Mouse (Mus musculus) neural tube, embryonic 12.5 days (tissue): Measurements from ENCODE around the gene Pdp2. TPM values are rescaled to one million over a fixed set of nuclear protein-coding genes. Genes with fewer than 3 reads are reported as not detected.

Source experiments
- ATAC-seq: fragments of 200-750 bp; cut with Nextera tagmentation; 2 replicates; pipeline ENCODE4 v1.8.0; 2017; ENCODE audit warnings: low read depth, mild to moderate bottlenecking, moderate TSS enrichment, moderate library complexity; ENCODE audit not compliant: low FRiP score
- H3K27ac ChIP-seq: fragments of 300-500 bp; sonication (generic); 2 replicates; pipeline ENCODE4 v1.5.1; 2016
- H3K27me3 ChIP-seq: fragments of 300-500 bp; sonication (generic); replicated peaks from 2 replicates; pipeline ENCODE4 v1.6.1; 2016; ENCODE audit warnings: mild to moderate bottlenecking
- H3K36me3 ChIP-seq: fragments of 300-500 bp; sonication (generic); 2 replicates; pipeline ENCODE4 v1.6.1; 2016; ENCODE audit warnings: mild to moderate bottlenecking
- H3K4me1 ChIP-seq: fragments of 300-500 bp; sonication (generic); 2 replicates; pipeline ENCODE4 v1.6.1; 2016
- H3K4me2 ChIP-seq: fragments of 300-500 bp; sonication (generic); replicated peaks from 2 replicates; pipeline ENCODE4 v1.6.1; 2016; ENCODE audit warnings: mild to moderate bottlenecking
- H3K4me3 ChIP-seq: fragments of 300-500 bp; sonication (generic); 2 replicates; pipeline ENCODE4 v1.5.1; 2016
- H3K9ac ChIP-seq: fragments of 300-500 bp; sonication (generic); 2 replicates; pipeline ENCODE4 v1.6.1; 2016; ENCODE audit warnings: mild to moderate bottlenecking
- H3K9me3 ChIP-seq: fragments of 300-500 bp; sonication (generic); 2 replicates; pipeline ENCODE4 v1.6.1; 2016; ENCODE audit warnings: mild to moderate bottlenecking
- WGBS: fragments of 180-500 bp; shearing (Covaris S2); methylation state at CpG from one replicate; pipeline ENCODE4 v1.1.7; 2016; 5-methylcytosine and 5-hydroxymethylcytosine counted together
- polyA plus RNA-seq: library from polyadenylated mRNA; unstranded; fragments of >200 nt; fragmentation: Nextera tagmentation; extraction: Ambion mirVana; gene quantifications from 2 replicates; pipeline ENCODE4 v1.2.1, GENCODE M21; 2016

Pdp2 gene
- polyA plus RNA-seq, 1 experiment from 2014 or later: 17.5 TPM

DNA sequence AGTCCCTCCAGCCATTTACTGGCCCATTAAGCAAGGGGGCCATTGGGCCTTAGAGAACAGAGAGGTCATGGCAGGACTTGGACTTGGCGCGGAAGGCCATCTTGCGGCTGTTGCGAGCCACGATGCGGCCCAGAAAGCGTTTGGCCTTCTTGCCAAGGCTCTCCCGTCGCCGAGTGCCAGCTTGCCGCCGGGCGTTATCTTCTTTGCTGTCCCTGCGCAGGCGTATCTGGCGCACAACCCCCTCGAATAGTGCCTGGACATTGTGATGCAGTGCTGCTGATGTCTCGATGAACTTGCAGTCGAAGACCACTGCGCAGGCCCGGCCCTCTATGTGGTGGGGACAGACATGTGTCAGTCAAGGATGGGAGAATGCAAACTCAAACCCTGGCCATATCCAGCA lies 37.2 kb downstream of the Pdp2 start:
- H3K9me3 ChIP-seq: no peaks in the 10 kb centered on the region
- ATAC-seq: no peak
- no peak overlapping the region for H3K4me3 ChIP-seq
- H3K4me1 ChIP-seq: peaks cover 5% of the 10 kb centered on the region; the same call in 1 of the 2 replicates
- no peak overlapping the region for H3K27ac ChIP-seq
- 96% methylated on average over 21 of the region's 21 CpGs for WGBS
- H3K27me3 ChIP-seq: peaks cover 23% of the 10 kb centered on the region
- no peak overlapping the region for H3K9ac ChIP-seq
- no peaks in the 10 kb centered on the region for H3K36me3 ChIP-seq
- H3K4me2 ChIP-seq: no peak overlapping the region

DNA sequence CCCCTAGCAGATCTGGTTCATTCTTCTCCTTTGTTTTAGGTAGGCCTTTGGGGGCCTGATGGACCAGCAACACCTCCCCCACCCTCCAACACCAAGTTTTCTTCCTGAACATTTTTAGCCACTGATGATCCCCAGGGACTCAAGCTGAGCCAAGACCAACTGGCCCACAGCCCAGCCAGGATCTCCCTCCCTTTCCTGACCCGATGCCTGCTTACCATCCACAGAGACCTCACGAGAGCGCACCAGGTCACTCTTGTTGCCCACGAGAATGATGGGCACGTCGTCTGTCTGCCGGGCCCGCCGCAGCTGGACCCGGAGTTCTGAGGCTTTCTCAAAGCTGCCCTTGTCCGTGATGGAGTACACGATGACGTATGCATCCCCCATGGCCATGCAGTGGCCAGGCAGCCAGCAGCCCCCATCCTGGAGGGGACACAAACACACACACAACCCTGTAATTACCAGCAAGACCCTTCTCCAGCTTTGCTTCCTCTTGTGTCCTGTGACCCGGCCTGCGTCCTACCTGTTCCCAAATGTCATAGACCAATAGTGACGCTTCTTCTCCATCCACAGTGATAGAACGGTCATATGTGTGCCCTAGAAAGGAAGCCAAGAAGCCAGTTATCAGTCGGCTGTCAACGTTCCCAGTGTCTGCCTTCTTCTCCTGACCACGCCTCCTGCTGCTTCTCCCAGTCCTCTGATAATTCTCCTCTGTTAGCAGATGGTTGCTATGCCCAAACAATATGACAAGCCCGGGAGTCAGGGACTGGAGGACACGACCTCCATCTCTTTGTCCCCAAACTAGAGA lies 38.3 kb downstream of the Pdp2 start:
- no peak overlapping the region for H3K4me2 ChIP-seq
- peaks cover 23% of the 10 kb centered on the region for H3K27me3 ChIP-seq
- WGBS: 77% methylated on average over 22 of the region's 22 CpGs

GRCm38 (mm10) chr8:104630111-104630479 lies 38.8 kb downstream of the Pdp2 start:
- no peaks in the 10 kb centered on the region for H3K36me3 ChIP-seq
- no peaks in the 10 kb centered on the region for H3K9me3 ChIP-seq
- peaks cover 5% of the 10 kb centered on the region; the same call in 1 of the 2 replicates for H3K4me1 ChIP-seq
- no peak for ATAC-seq
- no peak overlapping the region for H3K9ac ChIP-seq
- WGBS: 38% methylated on average over 8 of the region's 8 CpGs
- H3K4me3 ChIP-seq: 0 out of 2 replicates have a peak overlapping the region, but pooled peaks have one; percentile 34
- peaks cover 23% of the 10 kb centered on the region for H3K27me3 ChIP-seq
- H3K27ac ChIP-seq: no peak overlapping the region
- H3K4me2 ChIP-seq: peak overlapping the region; percentile 75

More for the DNA sequence above, 38.3 kb downstream of the Pdp2 start:
- peaks cover 5% of the 10 kb centered on the region; the same call in 1 of the 2 replicates for H3K4me1 ChIP-seq
- no peak overlapping the region for H3K9ac ChIP-seq
- no peaks in the 10 kb centered on the region for H3K36me3 ChIP-seq
- ATAC-seq: no peak
- H3K4me3 ChIP-seq: no peak overlapping the region
- H3K27ac ChIP-seq: no peak overlapping the region
- H3K9me3 ChIP-seq: no peaks in the 10 kb centered on the region

DNA sequence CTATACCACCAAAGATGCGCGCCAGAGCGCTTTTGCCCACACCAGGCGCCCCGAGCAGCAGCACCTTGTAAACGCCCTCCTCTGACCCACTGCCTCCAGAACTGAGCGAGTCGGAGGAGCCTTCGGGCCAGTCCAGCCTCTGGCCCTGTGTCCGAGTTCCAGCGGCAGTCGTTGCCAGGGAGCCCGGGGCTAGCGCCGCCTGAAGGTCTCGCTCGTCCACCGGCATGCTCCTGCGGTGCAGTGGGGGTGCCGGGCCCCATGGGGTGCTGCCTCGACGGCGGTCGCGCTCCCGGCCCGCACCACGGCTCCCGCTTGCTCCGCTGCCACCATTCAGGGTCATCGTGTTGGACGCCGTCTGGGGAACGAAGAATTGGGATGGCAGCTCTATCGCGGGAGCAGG lies 39.3 kb downstream of the Pdp2 start:
- H3K36me3 ChIP-seq: 0 out of 2 replicates have a peak, but pooled peaks cover 2% of the 10 kb centered on the region
- H3K4me2 ChIP-seq: peak overlapping the region; percentile 75
- H3K4me3 ChIP-seq: peak overlapping the region; percentile 34
- under 1% methylated on average over 36 of the region's 36 CpGs for whole genome bisulfite sequencing
- ATAC-seq: peak; percentile 35; the same call in 1 of the 2 replicates
- H3K27ac ChIP-seq: no peak overlapping the region
- peaks cover 23% of the 10 kb centered on the region for H3K27me3 ChIP-seq
- H3K4me1 ChIP-seq: peaks cover 5% of the 10 kb centered on the region; the same call in 1 of the 2 replicates
- H3K9ac ChIP-seq: peak overlapping the region; percentile 29; the same call in 1 of the 2 replicates
- no peaks in the 10 kb centered on the region for H3K9me3 ChIP-seq

DNA sequence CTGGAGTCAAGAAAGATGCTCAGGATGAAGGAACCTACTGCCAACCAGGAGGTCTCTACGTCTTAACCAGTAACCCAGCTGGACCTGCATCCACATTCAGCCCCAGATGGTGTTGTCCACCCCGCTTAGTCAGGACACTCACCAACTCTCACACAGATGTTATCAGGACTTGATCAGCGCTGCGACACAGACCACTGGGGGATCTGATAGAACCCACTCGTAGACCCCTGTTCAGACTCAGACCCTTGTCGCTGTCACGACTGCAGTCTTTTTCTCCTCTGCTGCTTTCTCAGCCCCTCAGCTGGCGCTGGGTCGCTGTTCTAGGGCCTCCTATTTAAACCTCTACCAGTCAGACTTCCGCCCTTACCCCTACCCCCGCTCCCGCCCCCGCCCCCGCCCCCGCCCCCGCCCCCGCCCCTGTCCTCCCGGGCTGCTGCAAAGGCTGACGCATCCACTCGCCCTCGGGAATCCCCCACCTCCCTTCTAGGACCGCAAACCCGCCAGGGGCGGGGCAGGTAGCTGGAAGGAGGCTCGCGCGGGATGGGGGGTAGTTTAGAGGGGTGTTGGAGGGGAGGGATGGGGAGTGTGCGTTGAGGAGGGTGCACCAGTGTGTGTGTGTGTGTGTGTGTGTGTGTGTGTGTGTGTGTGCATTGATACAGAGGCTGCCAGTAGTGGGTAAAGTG lies 39.9 kb downstream of the Pdp2 start, which contains the start of gene Rrad:
Gene Rrad (minus strand): TSS at position 347 of the 683 bp plus-strand sequence.
- Histone ChIP-seq H3K36me3 (peaks cover 6% of the 10 kb centered on the region; the same call in 1 of the 2 replicates), H3K9me3 (no peaks in the 10 kb centered on the region), H3K4me2 (peak within 1 kb of the TSS; percentile 75), H3K4me3 (peak within 1 kb of the TSS; percentile 34), H3K9ac (peak within 1 kb of the TSS; percentile 29), H3K4me1 (peaks cover 5% of the 10 kb centered on the region; the same call in 1 of the 2 replicates), H3K27ac (no peak within 1 kb of the TSS), H3K27me3 (peaks cover 23% of the 10 kb centered on the region)
- 1% methylated on average over 28 of the region's 28 CpGs for WGBS
- peak; percentile 54 for ATAC-seq

- no peak for ATAC-seq
- H3K27ac ChIP-seq: no peak overlapping the region
- H3K4me1 ChIP-seq: peaks cover 5% of the 10 kb centered on the region; the same call in 1 of the 2 replicates
- no peaks in the 10 kb centered on the region for H3K9me3 ChIP-seq
- no peak overlapping the region for H3K4me3 ChIP-seq
- WGBS: 22% methylated on average over 5 of the region's 5 CpGs
- peaks cover 6% of the 10 kb centered on the region; the same call in 1 of the 2 replicates for H3K36me3 ChIP-seq
- H3K9ac ChIP-seq: no peak overlapping the region
- peak overlapping the region; percentile 75; the same call in 1 of the 2 replicates for H3K4me2 ChIP-seq
- peaks cover 23% of the 10 kb centered on the region for H3K27me3 ChIP-seq
Observed at GRCm38 (mm10) chr8:104631975-104632374, 40.7 kb downstream of the Pdp2 start.

- peaks cover 23% of the 10 kb centered on the region for H3K27me3 ChIP-seq
- H3K9me3 ChIP-seq: no peaks in the 10 kb centered on the region
- peaks cover 5% of the 10 kb centered on the region; the same call in 1 of the 2 replicates for H3K4me1 ChIP-seq
- H3K4me2 ChIP-seq: no peak overlapping the region
- ATAC-seq: no peak
- no peak overlapping the region for H3K27ac ChIP-seq
- H3K36me3 ChIP-seq: peaks cover 6% of the 10 kb centered on the region; the same call in 1 of the 2 replicates
- no peak overlapping the region for H3K9ac ChIP-seq
- H3K4me3 ChIP-seq: no peak overlapping the region
- 59% methylated on average over 6 of the region's 6 CpGs for WGBS
Observed at GRCm38 (mm10) chr8:104632486-104632885, 41.2 kb downstream of the Pdp2 start.

- Histone ChIP-seq H3K4me3 (no peak overlapping the region), H3K27ac (no peak overlapping the region), H3K4me1 (peaks cover 5% of the 10 kb centered on the region; the same call in 1 of the 2 replicates), H3K9me3 (no peaks in the 10 kb centered on the region), H3K36me3 (peaks cover 8% of the 10 kb centered on the region; the same call in 1 of the 2 replicates), H3K27me3 (peaks cover 23% of the 10 kb centered on the region), H3K9ac (no peak overlapping the region), H3K4me2 (no peak overlapping the region)
- no peak for ATAC-seq
- 71% methylated on average over 9 of the region's 9 CpGs for WGBS
Observed at GRCm38 (mm10) chr8:104633156-104633744, 42.0 kb downstream of the Pdp2 start.

DNA sequence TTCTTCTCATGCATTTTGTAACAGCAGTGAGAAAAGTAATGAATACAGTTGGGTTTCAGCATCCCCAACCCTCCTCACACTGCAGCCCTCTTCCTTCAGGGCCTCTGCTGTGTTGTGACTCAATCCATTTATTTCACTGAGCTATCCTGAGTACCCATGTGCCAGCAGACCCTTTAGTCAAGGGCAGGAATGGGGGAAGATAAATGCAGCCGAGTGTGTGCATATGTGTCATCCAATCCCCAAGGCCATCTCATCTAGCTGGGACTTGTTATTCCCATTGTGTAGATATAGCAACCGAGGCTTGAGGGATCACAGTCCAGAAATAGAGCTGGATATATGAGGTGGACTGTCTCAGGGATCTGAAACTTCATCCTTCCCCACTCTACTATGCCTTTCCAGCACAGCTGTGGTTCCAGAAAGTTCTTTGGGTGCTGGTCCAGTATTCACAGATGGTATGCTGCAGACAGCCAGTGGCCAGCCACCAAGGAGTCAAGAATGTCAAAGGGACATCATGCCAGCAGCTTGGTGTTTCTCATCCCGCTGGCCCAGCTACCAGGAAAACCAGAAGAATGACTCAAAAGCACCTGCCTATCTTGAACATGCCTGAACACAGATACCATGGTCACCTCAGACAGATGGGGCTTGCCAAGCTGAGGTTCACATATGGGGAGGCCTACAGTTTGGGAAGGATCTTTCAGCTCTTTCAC lies 43.9 kb downstream of the Pdp2 start:
- Histone ChIP-seq H3K27me3 (peaks cover 14% of the 10 kb centered on the region), H3K4me3 (no peak overlapping the region), H3K4me2 (no peak overlapping the region), H3K9ac (no peak overlapping the region), H3K4me1 (peaks cover 7% of the 10 kb centered on the region), H3K36me3 (peaks cover 22% of the 10 kb centered on the region), H3K27ac (no peak overlapping the region), H3K9me3 (no peaks in the 10 kb centered on the region)
- no peak for ATAC-seq
- 88% methylated on average over 3 of the region's 3 CpGs for WGBS

DNA sequence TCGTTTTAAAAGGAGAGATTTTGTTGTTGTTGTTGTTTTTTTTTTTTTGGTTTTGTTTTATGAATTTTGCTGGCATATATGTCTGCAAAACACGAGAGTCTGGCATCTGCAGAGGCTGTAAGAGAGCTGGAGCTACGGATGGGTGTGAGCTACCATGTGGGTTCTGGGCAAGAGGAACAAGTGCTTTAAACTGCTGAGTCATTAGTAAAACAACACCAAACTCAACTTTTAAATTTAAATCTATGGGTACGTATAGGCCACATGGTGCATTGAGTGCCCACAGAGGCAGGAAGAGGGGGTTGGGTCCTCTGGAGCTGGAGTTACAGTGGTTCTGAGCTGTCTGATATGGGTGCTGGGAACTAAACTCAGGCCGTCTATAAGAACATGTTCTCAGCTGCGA lies 46.8 kb downstream of the Pdp2 start:
- no peak overlapping the region for H3K4me3 ChIP-seq
- H3K9ac ChIP-seq: no peak overlapping the region
- WGBS: 95% methylated on average over 6 of the region's 6 CpGs
- no peak for ATAC-seq
- H3K27ac ChIP-seq: no peak overlapping the region
- no peaks in the 10 kb centered on the region for H3K27me3 ChIP-seq
- H3K9me3 ChIP-seq: no peaks in the 10 kb centered on the region
- H3K4me2 ChIP-seq: no peak overlapping the region
- peaks cover 19% of the 10 kb centered on the region for H3K4me1 ChIP-seq
- peaks cover 22% of the 10 kb centered on the region for H3K36me3 ChIP-seq

- 86% methylated on average over 7 of the region's 7 CpGs for WGBS
- no peak for ATAC-seq
- H3K9ac ChIP-seq: peak overlapping the region; percentile 75
Observed at GRCm38 (mm10) chr8:104640241-104640640, 49.0 kb downstream of the Pdp2 start.

More at GRCm38 (mm10) chr8:104640241-104640640, 49.0 kb downstream of the Pdp2 start:
- Histone ChIP-seq H3K4me2 (peak overlapping the region; percentile 91), H3K27me3 (no peaks in the 10 kb centered on the region), H3K9me3 (no peaks in the 10 kb centered on the region), H3K36me3 (peaks cover 22% of the 10 kb centered on the region), H3K27ac (no peak overlapping the region), H3K4me3 (peak overlapping the region; percentile 79; the same call in 1 of the 2 replicates), H3K4me1 (peaks cover 19% of the 10 kb centered on the region)
